Mouse (Mus musculus): Measurements from ENCODE around the gene Zscan21. TPM values are rescaled to one million over a fixed set of nuclear protein-coding genes. Genes with fewer than 3 reads are reported as not detected.

The Zscan21 gene
- polyA plus RNA-seq, 1 experiment from 2014 or later = 78.8 TPM

DNA sequence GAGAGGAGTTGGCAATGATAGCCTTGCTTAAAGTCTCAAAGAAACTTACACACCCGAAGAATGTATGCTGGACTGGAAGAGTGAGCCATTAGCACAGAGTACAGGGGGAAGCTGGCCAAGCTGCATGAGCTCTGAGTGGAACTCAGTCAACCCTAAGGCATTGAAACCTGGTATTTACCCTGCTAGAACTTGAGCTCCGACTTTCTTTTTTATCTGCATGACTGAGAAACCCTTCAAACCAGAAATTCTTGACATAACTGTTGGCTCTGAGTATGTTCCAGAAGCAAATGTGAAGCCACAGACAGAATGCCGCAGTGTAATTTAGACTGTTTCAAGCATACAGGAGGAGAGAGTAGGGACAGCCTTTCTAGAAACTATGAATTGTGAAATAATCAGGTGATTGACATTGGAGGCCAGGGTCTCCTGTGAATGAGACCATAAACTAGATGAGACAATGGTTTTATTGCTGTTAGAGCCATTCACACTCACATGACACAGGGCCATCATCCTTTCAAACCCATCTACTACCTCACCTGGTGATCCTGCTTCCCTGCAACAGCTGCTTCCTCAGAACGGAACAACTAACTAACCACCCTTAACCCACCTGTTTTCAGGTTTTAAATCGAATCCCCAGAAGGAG lies 15.8 kb downstream of the Zscan21 start:
- no peaks in the 10 kb centered on the region for H3K4me1 ChIP-seq (replicated peaks)
- no peaks in the 10 kb centered on the region for H3K27me3 ChIP-seq
- WGBS = 80% methylated on average over 5 of the region's 5 CpGs
- H3K4me3 ChIP-seq (replicated peaks) = no peak overlapping the region
- peaks cover 79% of the 10 kb centered on the region for H3K36me3 ChIP-seq
- no peak for ATAC-seq (ENCODE audit: insufficient number of reproducible peaks, insufficient read depth, low FRiP score, low TSS enrichment, low read depth)
- no peaks in the 10 kb centered on the region for H3K9me3 ChIP-seq
- H3K9ac ChIP-seq (replicated peaks) = no peak overlapping the region
- H3K27ac ChIP-seq = no peak overlapping the region
- H3K4me2 ChIP-seq = no peak overlapping the region

DNA sequence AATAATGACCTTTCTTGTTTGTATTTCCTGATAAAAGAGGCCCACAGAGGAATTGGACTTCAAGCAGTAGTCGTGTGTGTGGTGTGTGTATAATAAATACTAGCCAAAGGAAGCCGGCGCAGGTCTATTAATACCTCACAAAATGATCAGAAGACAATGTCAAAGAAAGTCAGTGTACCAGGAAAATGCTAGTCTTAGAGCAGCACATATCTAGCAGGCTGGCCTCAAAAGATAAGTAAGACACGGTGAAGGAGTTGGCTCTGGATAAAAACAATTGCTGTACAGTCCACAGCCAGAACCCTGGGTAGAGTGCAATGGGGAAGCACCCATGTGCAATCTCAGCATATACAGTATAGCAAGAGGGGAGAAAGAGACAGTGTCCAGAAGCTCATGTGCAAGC lies 20.6 kb downstream of the Zscan21 start:
- Histone ChIP-seq H3K36me3 (peaks cover 46% of the 10 kb centered on the region), H3K4me2 (no peak overlapping the region), H3K4me1 (replicated peaks) (no peaks in the 10 kb centered on the region), H3K9me3 (no peaks in the 10 kb centered on the region), H3K27me3 (no peaks in the 10 kb centered on the region), H3K27ac (no peak overlapping the region), H3K9ac (replicated peaks) (no peak overlapping the region), H3K4me3 (replicated peaks) (no peak overlapping the region)
- no peak for ATAC-seq (ENCODE audit: insufficient number of reproducible peaks, insufficient read depth, low FRiP score, low TSS enrichment, low read depth)
- 93% methylated on average over 4 of the region's 4 CpGs for WGBS

DNA sequence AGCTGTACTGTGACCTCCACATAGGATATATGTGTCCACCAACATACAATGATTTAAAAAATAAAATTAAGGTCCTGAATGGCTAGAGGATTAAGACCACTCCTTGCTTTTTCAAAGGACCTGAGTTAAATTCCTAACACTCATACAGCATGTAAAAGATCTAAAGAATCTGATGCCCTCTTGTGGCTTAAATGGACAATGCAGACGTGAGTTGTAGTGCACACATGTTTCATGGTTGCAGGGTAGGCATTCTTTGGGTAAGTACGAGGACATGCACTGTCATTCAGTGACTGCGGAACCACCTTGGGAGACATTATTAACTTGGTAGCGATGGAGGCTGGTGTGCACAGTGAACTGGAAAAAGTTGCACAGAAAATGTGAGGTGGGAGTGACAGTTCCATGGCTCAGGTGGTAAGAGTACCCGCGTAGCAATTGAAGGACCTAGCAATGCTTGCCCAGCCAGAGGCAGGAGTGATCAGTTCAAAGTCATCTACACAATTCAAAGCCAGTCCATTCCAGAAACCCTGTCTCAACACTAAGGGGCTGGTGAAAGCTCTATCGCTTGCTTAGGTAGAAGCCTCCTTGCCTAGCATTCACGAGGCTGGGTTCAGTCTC lies 21.3 kb downstream of the Zscan21 start:
- H3K27me3 ChIP-seq = no peaks in the 10 kb centered on the region
- no peak overlapping the region for H3K27ac ChIP-seq
- H3K9ac ChIP-seq (replicated peaks) = no peak overlapping the region
- H3K4me1 ChIP-seq (replicated peaks) = no peaks in the 10 kb centered on the region
- WGBS = 63% methylated on average over 8 of the region's 8 CpGs
- H3K36me3 ChIP-seq = peaks cover 44% of the 10 kb centered on the region
- no peak for ATAC-seq (ENCODE audit: insufficient number of reproducible peaks, insufficient read depth, low FRiP score, low TSS enrichment, low read depth)
- no peak overlapping the region for H3K4me2 ChIP-seq
- no peaks in the 10 kb centered on the region for H3K9me3 ChIP-seq
- no peak overlapping the region for H3K4me3 ChIP-seq (replicated peaks)

- 87% methylated on average over 4 of the region's 4 CpGs for WGBS
- no peak overlapping the region for H3K27ac ChIP-seq
- peaks cover 44% of the 10 kb centered on the region for H3K36me3 ChIP-seq
- no peak for ATAC-seq (ENCODE audit: insufficient number of reproducible peaks, insufficient read depth, low FRiP score, low TSS enrichment, low read depth)
- H3K9ac ChIP-seq (replicated peaks) = no peak overlapping the region
- no peak overlapping the region for H3K4me2 ChIP-seq
- no peaks in the 10 kb centered on the region for H3K27me3 ChIP-seq
- no peaks in the 10 kb centered on the region for H3K4me1 ChIP-seq (replicated peaks)
- no peaks in the 10 kb centered on the region for H3K9me3 ChIP-seq
- no peak overlapping the region for H3K4me3 ChIP-seq (replicated peaks)
Measured at GRCm38 (mm10) chr5:138138585-138138984, 21.9 kb downstream of the Zscan21 start.

DNA sequence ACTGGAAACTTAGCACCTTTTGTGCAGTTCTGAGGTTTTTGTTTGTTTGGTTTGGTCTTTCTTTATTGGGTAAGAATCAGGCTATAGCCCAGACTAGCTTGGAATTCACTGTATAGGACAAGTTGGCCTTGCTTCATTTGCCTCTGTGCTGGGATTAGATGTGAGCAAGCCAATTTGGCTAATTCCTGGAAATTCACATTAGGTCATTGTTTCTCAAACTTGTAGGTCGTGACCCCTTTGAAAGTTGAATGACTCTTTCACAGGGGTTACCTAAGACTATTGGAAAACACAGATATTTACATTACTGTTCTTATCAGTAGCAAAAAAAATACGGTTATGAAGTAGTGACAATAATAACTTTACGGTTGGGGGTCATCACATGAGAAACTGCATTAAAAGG lies 37.7 kb downstream of the Zscan21 start:
- Histone ChIP-seq H3K4me2 (peak overlapping the region; percentile 66), H3K27ac (no peak overlapping the region), H3K36me3 (peaks cover 37% of the 10 kb centered on the region), H3K9me3 (no peaks in the 10 kb centered on the region), H3K27me3 (no peaks in the 10 kb centered on the region), H3K9ac (replicated peaks) (peak overlapping the region; percentile 91), H3K4me3 (replicated peaks) (peak overlapping the region; percentile 76), H3K4me1 (replicated peaks) (peaks cover 7% of the 10 kb centered on the region; the same call in 1 of the 2 replicates)
- 87% methylated on average over 3 of the region's 3 CpGs for WGBS
- ATAC-seq (ENCODE audit: insufficient number of reproducible peaks, insufficient read depth, low FRiP score, low TSS enrichment, low read depth) = no peak

DNA sequence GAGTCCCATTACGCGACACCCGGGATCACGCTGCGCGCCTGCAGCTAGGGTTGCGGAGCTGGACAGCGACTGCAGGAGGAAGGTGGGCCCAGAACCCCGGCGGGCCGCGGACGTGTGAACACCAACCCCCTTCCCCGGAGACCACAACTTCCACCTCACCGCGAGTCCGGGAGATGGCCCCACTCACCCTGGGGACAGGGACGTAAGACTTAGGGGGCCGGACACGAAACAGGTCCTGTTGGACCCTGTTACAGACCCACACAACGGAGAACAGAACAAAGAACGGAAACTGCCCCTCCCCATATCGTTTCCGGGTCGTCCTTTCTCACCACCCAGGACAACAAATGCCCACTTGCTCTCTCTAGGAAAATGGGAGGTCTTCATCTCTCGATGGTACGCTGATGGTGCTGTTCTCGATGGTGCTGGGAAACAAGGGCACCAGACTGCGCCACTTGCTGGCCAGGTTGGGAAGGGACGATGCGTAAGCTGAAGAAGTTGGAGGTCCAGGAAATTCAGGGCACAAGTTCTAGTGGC lies 38.8 kb downstream of the Zscan21 start, which contains the start of gene Zfp113:
Zfp113 (minus strand) TSS at position 302 of the 534 bp plus-strand sequence.
- Histone ChIP-seq H3K4me2 (peak within 1 kb of the TSS; percentile 66), H3K4me1 (replicated peaks) (peaks cover 10% of the 10 kb centered on the region; the same call in 1 of the 2 replicates), H3K4me3 (replicated peaks) (peak within 1 kb of the TSS; percentile 76), H3K27me3 (no peaks in the 10 kb centered on the region), H3K9ac (replicated peaks) (peak within 1 kb of the TSS; percentile 91), H3K27ac (peak within 1 kb of the TSS; percentile 95), H3K9me3 (no peaks in the 10 kb centered on the region), H3K36me3 (peaks cover 32% of the 10 kb centered on the region)
- under 1% methylated on average over 31 of the region's 31 CpGs for WGBS
- ATAC-seq (ENCODE audit: insufficient number of reproducible peaks, insufficient read depth, low FRiP score, low TSS enrichment, low read depth) = peak; percentile 95

- peaks cover 31% of the 10 kb centered on the region for H3K36me3 ChIP-seq
- ATAC-seq (ENCODE audit: insufficient number of reproducible peaks, insufficient read depth, low FRiP score, low TSS enrichment, low read depth) = no peak
- H3K4me3 ChIP-seq (replicated peaks) = peak overlapping the region; percentile 70; the same call in 1 of the 2 replicates
- no peaks in the 10 kb centered on the region for H3K27me3 ChIP-seq
- H3K4me2 ChIP-seq = peak overlapping the region; percentile 74
- H3K9ac ChIP-seq (replicated peaks) = peak overlapping the region; percentile 76; the same call in 1 of the 2 replicates
- H3K9me3 ChIP-seq = no peaks in the 10 kb centered on the region
- H3K27ac ChIP-seq = 0 out of 2 replicates have a peak overlapping the region, but pooled peaks have one; percentile 72
- peaks cover 12% of the 10 kb centered on the region for H3K4me1 ChIP-seq (replicated peaks)
- 66% methylated on average over 7 of the region's 7 CpGs for WGBS
Measured at GRCm38 (mm10) chr5:138160224-138160762, 43.6 kb downstream of the Zscan21 start.

DNA sequence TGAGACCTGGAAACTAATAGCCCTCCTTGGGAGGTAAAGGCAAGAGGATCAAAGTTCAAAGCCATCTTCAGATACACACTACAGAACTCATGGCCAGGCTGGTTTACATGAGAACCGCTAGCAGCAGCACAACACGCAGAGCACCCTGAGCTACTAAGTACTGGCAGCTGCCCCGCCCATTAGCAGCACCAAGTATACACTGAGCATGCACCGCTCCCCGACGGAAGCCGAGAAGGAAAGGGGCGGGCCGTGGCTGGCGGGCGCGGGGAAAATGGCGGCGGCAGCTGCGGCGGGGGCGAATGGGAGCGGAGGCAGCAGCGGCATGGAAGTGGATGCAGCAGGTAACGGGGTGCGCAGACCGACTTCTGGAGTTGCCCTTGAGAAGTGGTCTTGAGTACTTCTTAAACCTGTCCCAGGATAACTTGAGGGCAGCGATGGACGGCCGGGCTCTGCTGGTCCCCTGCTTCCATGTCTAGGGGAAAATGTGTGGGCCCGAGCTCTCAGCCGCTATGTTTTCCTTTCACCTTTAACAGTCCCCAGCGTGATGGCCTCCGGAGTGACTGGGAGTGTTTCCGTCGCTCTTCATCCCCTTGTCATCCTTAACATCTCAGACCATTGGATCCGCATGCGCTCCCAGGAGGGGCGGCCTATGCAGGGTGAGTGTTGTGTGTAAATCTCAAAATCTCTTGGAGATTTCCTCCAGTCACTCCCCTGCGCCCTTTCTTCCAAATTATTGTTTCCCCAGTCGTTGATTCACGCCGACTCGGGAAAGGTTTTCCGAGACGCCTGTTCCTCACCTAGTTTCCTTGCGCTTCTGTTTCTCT lies 44.4 kb downstream of the Zscan21 start, which contains the start of gene Cops6:
Cops6 (plus strand) TSS at position 230 of the 824 bp plus-strand sequence.
- Histone ChIP-seq H3K27me3 (no peaks in the 10 kb centered on the region), H3K27ac (peak within 1 kb of the TSS; percentile 72), H3K4me1 (replicated peaks) (peaks cover 12% of the 10 kb centered on the region), H3K9ac (replicated peaks) (peak within 1 kb of the TSS; percentile 76), H3K4me2 (peak within 1 kb of the TSS; percentile 74), H3K4me3 (replicated peaks) (peak within 1 kb of the TSS; percentile 70), H3K9me3 (no peaks in the 10 kb centered on the region), H3K36me3 (peaks cover 38% of the 10 kb centered on the region)
- under 1% methylated on average over 41 of the region's 42 CpGs for WGBS
- peak; percentile 94 for ATAC-seq (ENCODE audit: insufficient number of reproducible peaks, insufficient read depth, low FRiP score, low TSS enrichment, low read depth)

DNA sequence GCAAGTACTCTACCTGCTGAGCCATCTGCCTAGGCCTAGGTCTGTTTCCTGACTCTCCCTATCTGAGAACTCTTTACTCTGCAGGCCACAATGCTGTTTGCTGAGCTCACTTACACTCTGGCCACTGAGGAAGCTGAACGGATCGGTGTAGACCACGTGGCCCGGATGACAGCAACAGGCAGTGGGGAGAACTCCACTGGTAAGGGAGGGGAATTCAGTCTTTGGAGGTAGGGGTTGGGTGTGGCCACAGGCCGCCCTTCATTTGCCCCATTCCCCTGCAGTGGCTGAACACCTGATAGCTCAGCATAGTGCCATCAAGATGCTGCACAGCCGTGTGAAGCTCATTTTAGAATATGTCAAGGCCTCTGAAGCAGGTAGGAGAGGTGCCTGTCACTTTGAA lies 46.3 kb downstream of the Zscan21 start:
- no peak overlapping the region for H3K27ac ChIP-seq
- peaks cover 12% of the 10 kb centered on the region for H3K4me1 ChIP-seq (replicated peaks)
- H3K27me3 ChIP-seq = no peaks in the 10 kb centered on the region
- H3K9ac ChIP-seq (replicated peaks) = no peak overlapping the region
- H3K36me3 ChIP-seq = peaks cover 58% of the 10 kb centered on the region
- WGBS = 64% methylated on average over 6 of the region's 6 CpGs
- H3K4me2 ChIP-seq = no peak overlapping the region
- H3K4me3 ChIP-seq (replicated peaks) = peak overlapping the region; percentile 13; the same call in 1 of the 2 replicates
- ATAC-seq (ENCODE audit: insufficient number of reproducible peaks, insufficient read depth, low FRiP score, low TSS enrichment, low read depth) = no peak
- H3K9me3 ChIP-seq = no peaks in the 10 kb centered on the region

GRCm38 (mm10) chr5:138163610-138164009 lies 46.9 kb downstream of the Zscan21 start:
- Histone ChIP-seq H3K27me3 (no peaks in the 10 kb centered on the region), H3K4me1 (replicated peaks) (peaks cover 12% of the 10 kb centered on the region), H3K9me3 (no peaks in the 10 kb centered on the region), H3K27ac (no peak overlapping the region), H3K4me3 (replicated peaks) (no peak overlapping the region), H3K4me2 (no peak overlapping the region), H3K36me3 (peaks cover 64% of the 10 kb centered on the region), H3K9ac (replicated peaks) (no peak overlapping the region)
- ATAC-seq (ENCODE audit: insufficient number of reproducible peaks, insufficient read depth, low FRiP score, low TSS enrichment, low read depth) = no peak
- 66% methylated on average over 10 of the region's 10 CpGs for WGBS
